Mouse (Mus musculus): ENCODE measurements around the gene Cnn3.

Cnn3 gene

GRCm38 (mm10) chr3:121492026-121492425 is 65.7 kb downstream of the Cnn3 start:
- DNase-seq (ENCODE audit: low spot score): no peak

GRCm38 (mm10) chr3:121493997-121494421 is 67.7 kb downstream of the Cnn3 start:
- DNase-seq (ENCODE audit: low spot score): no peak

- no peak for DNase-seq (ENCODE audit: low spot score)
Observed at GRCm38 (mm10) chr3:121500225-121500624, 73.9 kb downstream of the Cnn3 start.

GRCm38 (mm10) chr3:121500734-121501133 is 74.4 kb downstream of the Cnn3 start:
- no peak for DNase-seq (ENCODE audit: low spot score)

- DNase-seq (ENCODE audit: low spot score): no peak
Observed at GRCm38 (mm10) chr3:121504927-121505487, 78.7 kb downstream of the Cnn3 start.

GRCm38 (mm10) chr3:121506175-121506574 is 79.9 kb downstream of the Cnn3 start:
- DNase-seq (ENCODE audit: low spot score): no peak

GRCm38 (mm10) chr3:121506756-121507155 is 80.5 kb downstream of the Cnn3 start:
- DNase-seq (ENCODE audit: low spot score): no peak

GRCm38 (mm10) chr3:121507678-121508077 is 81.4 kb downstream of the Cnn3 start:
- DNase-seq (ENCODE audit: low spot score): no peak
